Mouse (Mus musculus) retina, adult 2 months (tissue): ENCODE results near the gene Gigyf2.

Experiments used
- DNase-seq: peaks from one replicate; pipeline ENCODE4 v3.0.0-alpha.2; 2012; ENCODE audit warnings: low read depth, low spot score

Gigyf2 gene

GRCm38 (mm10) chr1:87316672-87317071, 10.1 kb upstream of the Gigyf2 start:
- DNase-seq, result no peak

- DNase-seq, result no peak
These were observed 5.7 kb upstream of the Gigyf2 start for GRCm38 (mm10) chr1:87321071-87321470.

- DNase-seq, result no peak
These were observed 4.0 kb upstream of the Gigyf2 start for GRCm38 (mm10) chr1:87322778-87323177.

GRCm38 (mm10) chr1:87324649-87325048, 2.1 kb upstream of the Gigyf2 start:
- DNase-seq, result no peak

GRCm38 (mm10) chr1:87327165-87327861, 515 bp downstream of the Gigyf2 start:
- DNase-seq, result peak; percentile 4

- no peak for DNase-seq
These were observed 5.0 kb downstream of the Gigyf2 start for GRCm38 (mm10) chr1:87331774-87332173.

GRCm38 (mm10) chr1:87350576-87350975, 23.8 kb downstream of the Gigyf2 start:
- no peak for DNase-seq

- DNase-seq, result no peak
These were observed 33.5 kb downstream of the Gigyf2 start for GRCm38 (mm10) chr1:87360276-87360675.

- no peak for DNase-seq
These were observed 51.3 kb downstream of the Gigyf2 start for GRCm38 (mm10) chr1:87378024-87378560.

- DNase-seq, result peak; percentile 6
These were observed 53.1 kb downstream of the Gigyf2 start for GRCm38 (mm10) chr1:87379919-87380318.

- no peak for DNase-seq
These were observed 54.4 kb downstream of the Gigyf2 start for GRCm38 (mm10) chr1:87381152-87381551.

- no peak for DNase-seq
These were observed 59.8 kb downstream of the Gigyf2 start for GRCm38 (mm10) chr1:87386436-87387092.

- DNase-seq, result no peak
These were observed 66.8 kb downstream of the Gigyf2 start for GRCm38 (mm10) chr1:87393444-87394195.

- no peak for DNase-seq
These were observed 67.8 kb downstream of the Gigyf2 start, which contains the start of gene Kcnj13 for GRCm38 (mm10) chr1:87394594-87394993. TSS of gene Kcnj13 (minus strand) at chr1:87394729.

GRCm38 (mm10) chr1:87396923-87397586, 70.3 kb downstream of the Gigyf2 start:
- DNase-seq, result no peak

GRCm38 (mm10) chr1:87404710-87405109, 77.9 kb downstream of the Gigyf2 start:
- DNase-seq, result no peak

- no peak for DNase-seq
These were observed 79.2 kb downstream of the Gigyf2 start for GRCm38 (mm10) chr1:87406012-87406411.

- no peak for DNase-seq
These were observed 82.6 kb downstream of the Gigyf2 start for GRCm38 (mm10) chr1:87409380-87409779.

- DNase-seq, result peak; percentile 13
These were observed 91.9 kb downstream of the Gigyf2 start for GRCm38 (mm10) chr1:87418733-87419132.

GRCm38 (mm10) chr1:87435125-87435524, 108.3 kb downstream of the Gigyf2 start:
- DNase-seq, result no peak

- DNase-seq, result no peak
These were observed 109.8 kb downstream of the Gigyf2 start for GRCm38 (mm10) chr1:87436583-87436982.
